Mouse (Mus musculus) yolk sac, embryonic 10.5 days (tissue): ENCODE results near the gene Slc44a5.
"Not testable (repeated sequence)": the region's sequence is repeated elsewhere in the genome, so short reads cannot be mapped to it uniquely, and the experiment has no call there.

Experiments used
- DNase-seq: peaks from one replicate; pipeline ENCODE4 v3.0.0-alpha.2; 2017; ENCODE audit warnings: low spot score

The Slc44a5 gene

DNA sequence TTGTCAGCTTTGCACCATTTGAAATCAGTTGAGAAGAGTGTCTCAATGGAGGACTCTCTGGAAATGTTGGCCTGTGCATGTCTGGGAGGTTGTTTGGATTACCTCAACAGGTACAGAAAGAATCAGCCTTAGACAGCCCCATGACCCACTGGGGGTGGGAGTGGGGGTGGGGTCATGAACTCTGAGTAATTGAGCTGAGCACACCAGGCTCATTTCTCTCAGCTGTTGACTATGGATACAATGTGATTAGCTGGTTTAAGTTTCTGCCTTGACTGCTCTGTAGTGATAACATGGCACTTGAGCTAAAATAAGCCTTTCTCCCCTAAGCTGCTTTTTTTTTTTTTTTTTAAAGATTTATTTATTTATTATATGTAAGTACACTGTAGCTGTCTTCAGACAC, 242.5 kb downstream of the Slc44a5 start:
- DNase-seq = no peak

DNA sequence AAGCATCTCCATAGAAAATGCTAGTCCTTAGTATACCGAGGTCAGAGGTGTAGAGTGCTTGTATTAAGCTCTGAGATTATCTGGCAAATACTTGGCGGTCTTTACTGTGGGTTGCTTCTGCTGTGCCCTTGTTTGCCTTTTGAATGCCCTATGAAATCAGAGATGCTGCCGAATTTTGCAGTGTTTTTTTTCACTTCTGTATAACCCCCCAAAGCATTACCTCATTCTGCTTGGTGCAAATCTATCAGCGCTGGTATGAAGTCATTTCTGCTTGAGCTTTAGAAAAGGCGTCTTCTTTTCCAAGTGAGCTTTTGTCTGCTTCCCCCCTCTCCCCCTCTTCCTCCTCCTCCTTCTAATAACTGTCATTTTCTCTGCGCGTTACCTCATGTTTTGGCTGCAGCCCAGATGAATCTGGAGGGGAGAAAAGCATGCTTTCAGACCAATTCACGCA, 248.9 kb downstream of the Slc44a5 start:
- no peak for DNase-seq

DNA sequence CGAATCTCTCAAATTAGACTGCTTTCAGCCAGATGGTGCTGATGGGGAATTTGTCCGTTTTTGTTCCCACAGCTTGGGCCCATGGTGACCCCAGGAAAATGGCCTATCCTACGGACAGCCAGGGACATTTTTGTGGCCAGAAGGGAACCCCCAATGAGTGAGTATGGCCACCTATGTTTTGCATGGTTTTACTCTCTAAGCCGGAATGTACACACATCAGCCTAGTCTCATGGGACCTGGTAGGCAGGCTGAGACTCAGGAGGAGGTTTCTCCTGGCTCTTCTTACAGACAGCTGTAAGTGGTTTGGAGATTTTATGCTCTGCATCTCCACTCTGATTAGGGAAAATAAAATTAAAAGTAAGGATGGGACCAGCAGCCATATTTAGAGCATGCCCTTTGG, 249.5 kb downstream of the Slc44a5 start:
- DNase-seq = no peak

DNA sequence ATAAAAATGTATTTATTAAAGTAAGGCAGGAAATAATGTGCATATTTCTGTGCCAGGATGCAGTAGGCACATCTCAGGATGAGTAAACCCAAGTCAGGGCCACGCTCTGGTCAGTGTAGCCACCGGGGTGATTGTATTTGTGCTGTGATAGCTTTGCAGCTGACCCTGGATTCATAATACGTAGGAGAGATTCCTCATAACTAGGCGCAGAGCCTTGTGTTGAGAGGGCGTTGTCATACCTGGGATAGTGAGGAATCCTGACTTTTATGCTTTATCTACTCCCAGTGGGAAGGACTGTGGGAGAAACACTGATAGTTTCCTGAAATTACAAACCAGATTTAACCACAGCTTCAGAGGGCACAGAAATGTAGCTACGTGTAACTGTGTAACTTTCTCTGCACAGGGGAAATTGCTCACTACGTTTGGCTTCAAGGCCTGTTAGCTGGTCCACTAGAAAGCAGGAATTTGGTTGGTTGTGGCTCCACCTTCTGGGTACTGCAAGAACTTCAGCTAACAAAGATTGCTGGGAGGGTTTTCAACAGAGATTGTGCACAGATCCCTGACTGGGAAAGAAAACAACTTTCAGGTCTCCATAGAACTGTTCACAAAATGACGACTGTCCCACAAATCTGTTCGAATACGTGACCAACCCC, 253.0 kb downstream of the Slc44a5 start:
- DNase-seq = peak; percentile 47

DNA sequence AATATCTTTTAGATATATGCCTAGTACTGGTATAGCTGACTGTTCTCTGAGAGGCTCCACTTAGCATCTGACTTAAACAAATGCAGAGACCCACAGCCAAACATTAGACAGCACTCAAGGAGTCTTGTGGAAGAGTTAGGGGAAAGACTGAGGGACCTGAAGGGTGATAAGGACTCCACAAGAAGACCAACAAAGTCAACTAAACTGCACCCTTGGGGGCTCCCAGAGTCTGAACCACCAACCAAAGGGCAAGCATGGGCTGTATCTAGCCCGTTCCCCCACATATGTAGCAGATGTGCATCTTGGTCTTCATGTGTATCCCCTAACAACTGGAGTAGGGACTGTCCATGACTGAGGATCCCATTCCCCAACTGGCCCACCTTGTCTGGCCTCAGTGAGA, 271.7 kb downstream of the Slc44a5 start:
- no peak for DNase-seq

DNA sequence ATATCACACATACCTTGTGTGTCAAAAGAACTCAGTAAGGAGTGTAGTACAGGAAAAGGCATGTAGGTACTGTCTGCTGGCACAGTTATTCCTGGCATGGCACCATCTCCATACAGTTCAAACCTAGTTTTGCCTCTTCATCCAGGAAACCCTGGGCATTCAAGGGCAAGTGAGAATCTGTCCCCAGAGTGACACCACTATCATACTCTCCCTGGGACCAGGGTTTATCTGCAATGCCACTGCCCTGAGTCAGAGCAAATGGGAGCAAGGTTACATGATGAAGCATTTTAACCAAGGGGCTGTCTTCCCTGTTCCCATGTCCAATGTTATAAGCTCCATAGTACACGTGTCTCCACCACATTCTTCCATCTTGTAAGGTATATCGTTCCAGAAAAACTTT, 278.2 kb downstream of the Slc44a5 start:
- no peak for DNase-seq

DNA sequence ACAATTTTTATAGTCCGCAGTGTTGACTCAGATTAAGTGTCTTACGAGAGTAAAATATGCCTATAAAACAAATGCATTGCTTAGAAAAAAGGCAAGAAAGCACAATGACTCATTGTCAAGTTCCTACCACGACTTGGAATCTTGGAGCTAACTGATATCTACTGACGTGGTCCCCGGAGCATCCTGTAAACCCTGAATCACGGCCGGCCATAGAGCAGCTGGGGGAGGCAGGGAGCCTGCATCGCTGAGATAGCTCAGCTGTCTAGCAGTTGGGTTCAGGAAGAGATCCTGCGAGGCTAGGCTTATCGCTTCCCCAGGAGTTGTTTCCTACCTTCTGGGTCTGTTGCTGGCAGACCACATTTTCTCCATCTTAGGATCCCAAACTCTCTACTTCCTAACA, 279.0 kb downstream of the Slc44a5 start:
- no peak for DNase-seq

DNA sequence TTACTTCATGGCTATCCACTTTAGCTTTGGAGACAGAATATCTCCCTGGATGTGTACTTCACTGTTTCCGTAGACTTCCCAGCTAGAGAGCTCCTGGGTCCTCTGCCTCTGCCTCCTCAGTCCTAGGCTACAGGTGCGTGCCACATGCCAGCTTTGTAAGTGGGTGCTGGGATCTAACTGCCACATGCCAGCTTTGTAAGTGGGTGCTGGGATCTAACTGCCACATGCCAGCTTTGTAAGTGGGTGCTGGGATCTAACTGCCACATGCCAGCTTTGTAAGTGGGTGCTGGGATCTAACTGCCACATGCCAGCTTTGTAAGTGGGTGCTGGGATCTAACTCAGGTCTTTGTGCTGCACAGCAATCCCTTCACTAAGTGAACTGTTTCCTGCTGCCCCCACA, 281.0 kb downstream of the Slc44a5 start:
- not testable (repeated sequence) for DNase-seq

DNA sequence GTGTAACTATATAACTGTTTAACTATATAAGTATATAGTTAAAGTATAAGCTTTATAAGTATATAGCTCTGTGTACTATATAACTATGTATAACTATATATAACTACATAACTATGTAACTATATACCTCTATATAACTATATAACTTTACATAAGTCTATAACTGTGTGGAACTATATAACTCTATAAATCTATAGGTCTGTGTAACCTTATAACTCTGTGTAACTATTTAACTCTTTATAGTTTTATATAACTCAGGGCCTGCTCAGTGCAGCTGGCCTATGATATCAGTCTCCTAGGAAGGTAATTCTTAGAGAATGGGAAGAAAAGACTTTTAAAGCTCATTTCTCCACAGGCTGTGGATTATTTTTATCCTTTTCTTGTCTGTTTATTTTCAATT, 284.1 kb downstream of the Slc44a5 start:
- no peak for DNase-seq

DNA sequence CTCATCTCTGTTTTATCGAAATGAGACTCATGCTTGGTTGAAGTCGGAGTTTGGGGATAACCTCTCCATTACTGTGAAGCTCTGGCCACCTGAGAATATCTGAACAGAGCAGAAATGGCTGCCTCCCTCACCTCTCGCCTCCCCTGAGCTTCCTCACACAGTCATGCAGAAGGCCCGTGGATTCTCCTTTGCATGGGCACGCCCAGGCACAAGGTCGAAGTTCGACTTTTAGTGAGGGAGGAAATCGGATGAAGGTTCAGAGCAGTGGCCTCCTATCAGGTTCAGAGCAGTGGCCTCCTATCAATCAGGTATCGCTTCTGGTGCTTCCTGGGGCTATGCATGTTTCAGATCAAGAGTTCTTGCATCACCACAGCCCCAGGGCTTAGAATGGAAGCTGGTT, 295.1 kb downstream of the Slc44a5 start:
- DNase-seq = no peak

DNA sequence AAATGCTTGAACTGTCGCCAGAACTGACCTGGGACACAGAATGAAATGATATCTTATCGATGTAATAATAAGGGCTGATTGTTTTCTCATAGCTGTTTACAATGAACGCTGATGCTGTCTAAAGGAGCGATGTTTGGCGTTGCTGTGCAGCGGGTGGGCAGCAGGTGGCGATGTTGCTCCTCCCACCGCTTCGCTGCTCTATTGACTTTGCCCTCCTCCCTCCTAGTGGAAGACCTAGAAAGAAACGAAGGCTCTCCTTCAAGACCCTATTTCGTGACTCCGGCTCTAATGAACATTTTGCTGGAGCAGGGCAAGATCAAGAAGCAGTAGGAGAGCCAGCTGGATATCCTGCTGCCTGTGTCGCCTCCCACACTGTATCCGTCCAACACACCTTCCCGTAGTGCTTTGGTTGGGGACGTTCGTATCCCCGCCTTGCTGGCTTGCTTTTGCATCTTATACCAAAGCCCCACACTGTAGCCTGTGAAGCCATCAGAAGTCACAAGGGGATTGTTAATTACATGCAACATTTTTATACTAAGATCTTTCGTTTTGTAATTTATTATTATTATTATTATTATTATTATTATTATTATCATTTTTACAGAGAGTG, 296.6 kb downstream of the Slc44a5 start:
- DNase-seq = peak; percentile 50

DNA sequence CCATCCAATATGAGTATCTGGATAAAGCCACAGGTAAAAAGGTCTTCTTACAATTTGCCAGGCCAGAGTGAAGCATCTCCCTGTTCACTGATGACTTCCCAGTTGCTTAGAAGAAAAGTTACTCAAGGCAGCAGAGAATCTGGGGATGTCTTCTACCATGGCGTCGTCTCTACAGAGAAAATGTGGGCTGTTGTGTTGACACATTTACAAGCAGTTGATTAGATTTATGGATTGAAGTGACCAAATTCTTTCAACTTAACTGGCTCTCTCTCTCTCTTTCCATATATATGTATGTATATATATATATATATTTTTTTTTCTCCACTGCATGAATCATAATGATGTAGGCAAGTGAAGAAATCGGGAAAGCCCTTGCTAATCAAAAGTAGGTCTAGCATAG, 301.4 kb downstream of the Slc44a5 start:
- no peak for DNase-seq

DNA sequence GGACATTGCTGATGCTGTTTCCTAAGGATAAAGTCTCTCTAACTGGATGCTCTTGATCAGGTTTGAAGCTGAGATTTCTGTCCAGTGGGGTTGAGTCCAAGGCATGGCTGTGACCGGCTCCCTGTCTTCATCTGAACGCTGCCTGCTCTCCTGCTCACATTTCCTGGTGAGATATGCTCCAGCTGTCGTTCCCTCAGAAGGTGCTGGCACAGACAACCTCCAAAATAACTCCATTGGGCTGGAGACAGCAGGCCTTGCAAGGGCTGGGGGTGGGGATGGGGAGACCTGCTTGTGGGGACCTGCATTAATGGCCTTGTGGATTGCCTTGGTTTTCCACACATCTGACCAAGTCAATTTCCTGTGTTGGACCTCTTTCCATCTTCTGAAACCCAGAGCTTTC, 311.0 kb downstream of the Slc44a5 start:
- DNase-seq = no peak

DNA sequence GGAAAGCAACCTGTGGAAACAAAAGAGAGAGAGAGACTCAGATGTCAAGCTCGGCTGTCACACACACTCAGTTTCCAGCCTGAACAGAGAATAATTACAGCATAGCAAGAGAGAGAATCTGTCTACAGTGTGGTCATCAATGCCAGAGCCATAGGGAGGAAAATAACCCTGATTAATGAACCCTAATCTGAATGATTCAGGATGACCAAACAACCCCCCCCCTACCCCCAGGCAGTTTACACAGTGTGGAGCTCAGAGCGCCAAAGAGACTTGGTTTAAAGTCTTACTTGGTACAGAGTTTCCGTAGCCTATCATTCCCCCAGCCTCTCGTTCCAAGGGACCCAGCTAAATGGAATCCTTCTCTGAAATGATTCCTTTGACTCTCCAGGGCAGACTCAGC, 312.1 kb downstream of the Slc44a5 start:
- DNase-seq = no peak

DNA sequence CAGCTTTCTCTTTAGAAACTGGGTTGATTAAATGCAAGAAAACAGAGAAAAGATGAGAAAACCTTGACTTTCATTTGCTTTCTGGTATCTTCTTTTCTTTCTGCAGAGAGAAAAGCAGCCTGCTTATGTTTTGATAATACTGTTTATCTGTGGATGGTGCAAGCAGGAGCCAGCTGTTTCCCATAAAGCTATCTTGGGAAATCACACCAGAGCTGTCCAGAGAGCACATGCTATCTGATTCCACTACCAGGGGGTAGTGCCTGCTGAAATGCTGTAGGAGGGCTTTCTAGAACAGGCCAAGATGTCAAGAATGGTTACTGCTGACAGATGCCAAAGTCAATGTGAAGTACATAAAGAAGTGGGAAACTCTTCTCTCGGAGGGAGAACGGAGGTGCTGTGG, 314.0 kb downstream of the Slc44a5 start:
- no peak for DNase-seq

DNA sequence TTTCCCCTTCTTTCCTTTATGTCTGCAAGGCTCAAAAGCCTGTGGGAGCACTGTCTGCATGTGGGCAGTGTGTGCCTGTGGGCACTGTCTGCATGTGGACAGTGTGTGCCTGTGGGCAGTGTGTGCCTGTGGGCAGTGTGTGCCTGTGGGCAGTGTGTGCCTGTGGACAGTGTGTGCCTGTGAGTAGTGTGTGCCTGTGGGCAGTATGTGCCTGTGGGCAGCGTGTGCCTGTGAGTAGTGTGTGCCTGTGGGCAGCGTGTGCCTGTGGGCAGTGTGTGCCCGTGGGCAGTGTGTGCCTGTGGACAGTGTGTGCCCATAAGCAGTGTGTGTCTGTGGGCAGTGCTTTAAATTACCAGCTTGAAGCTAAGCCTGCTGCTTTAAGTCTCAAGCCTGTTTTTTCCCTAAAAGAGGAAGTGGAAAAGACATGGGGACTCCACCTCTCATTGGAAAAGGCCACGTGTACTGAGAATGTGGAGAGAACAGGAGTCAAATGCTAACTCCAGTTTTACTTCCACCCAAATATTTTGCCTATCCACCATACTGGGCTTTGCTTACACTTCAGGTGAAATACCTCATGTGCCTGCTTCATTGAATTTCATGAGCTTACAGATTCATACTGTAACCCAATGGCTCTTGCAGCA, 315.3 kb downstream of the Slc44a5 start:
- no peak for DNase-seq

DNA sequence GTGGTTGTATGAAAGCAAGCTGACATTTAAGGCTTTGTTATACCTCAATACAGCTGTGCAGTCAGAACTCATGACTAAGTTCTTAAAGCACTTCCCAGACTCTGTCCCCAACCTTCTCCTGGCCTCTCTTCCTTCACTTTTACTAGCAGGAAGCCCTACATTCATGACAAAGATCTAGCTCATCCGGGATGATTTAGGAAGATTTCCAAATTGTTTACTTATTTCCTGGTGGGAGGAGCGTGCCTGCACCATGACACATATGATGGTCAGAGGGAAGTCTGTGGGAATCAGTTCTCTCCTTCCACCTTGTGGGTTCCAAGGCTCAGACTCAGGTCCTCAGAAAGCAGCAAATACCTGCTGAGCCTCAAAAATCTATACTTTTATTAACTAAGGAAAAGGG, 317.1 kb downstream of the Slc44a5 start:
- no peak for DNase-seq

DNA sequence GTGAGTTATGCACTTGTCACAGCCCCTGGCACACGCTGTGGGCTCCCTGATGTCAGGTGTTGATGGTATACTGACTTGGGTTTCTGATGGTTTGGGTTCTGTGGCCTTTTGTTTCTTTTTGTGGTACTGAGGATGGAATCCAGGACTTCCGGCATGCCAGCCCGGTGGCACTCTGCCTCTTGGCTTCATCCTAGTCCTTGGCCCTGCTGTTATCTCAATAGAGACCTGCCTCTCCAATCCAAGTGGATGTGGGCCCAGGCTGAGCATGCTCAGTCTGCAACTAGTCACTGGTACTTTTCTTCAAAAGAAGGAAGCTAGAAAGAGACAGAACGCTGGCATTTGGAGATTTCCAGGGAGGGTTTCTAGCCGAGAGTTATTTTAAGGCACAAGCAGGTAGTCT, 318.9 kb downstream of the Slc44a5 start:
- no peak for DNase-seq

DNA sequence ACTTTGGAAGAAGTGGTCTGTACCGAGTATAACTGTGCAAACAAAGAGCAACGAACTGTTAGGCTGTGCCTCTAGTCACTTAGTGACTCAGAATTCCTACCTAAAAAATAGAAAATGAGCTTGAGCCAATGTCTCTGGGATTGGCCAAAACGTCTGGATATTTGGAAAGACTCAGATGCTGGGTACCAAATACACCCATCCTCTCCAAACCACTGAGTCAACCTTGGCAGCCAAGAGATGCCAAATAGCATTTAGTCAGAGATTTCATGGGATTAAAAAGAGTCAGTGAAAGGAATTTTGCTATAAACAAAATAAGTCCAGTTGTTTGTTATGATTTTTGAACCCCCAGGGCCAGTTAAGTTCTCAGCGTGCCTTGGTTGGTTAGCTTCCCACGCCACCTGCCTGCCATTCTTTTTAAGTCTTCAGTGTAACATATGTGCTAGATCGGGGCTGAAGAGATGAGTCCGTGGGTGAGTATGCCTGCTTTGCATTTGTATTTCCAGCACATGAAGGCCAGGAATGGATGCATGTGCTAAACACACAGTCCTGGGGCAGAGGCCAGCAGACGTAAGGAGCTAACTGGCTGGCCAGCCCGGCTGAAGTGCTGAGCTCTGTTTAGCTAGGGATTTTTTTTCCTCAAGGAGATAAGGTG, 320.7 kb downstream of the Slc44a5 start:
- peak; percentile 7 for DNase-seq

DNA sequence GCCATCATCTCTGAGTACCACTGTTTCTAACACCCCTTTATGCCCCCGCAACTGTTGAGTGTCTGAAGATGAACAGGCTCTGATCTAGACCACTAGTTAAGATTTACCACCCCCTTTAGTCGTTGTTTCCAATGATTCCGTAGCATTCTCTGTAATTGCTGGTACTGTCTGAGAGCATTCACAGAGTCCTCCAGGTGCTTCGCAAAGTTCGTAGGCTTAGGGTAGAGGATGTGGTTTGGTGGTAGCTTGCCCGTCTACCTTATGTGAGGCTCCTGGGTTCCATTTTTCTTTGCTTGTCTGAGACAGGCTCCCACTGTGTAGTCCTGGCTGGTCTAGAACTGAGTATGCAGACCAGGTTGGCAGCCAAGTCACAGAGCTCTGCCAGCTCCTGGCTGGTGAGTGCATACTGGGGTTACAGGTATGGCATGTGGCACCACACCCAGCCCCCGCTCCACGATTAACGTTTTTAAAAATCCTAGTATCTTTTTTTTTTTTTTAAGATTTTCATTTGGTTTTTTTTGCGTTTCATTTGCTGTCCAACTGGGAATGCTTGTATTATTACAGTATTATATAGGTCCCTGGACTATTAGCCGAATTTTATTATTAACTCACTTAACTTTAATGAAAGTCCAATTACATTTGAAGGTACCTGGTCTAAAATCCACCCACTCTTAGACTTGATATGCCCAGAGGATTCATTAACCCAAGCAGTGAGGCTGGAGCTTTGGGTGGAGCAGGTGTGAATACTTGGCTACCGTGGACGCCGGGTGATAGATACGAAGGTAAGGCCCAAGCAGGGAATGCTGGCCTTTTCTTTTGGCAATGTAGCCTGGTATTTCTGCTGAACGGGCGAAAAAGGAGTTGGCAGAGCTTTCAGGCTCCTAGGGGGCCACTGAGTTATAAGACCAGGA, 321.9 kb downstream of the Slc44a5 start:
- no peak for DNase-seq

DNA sequence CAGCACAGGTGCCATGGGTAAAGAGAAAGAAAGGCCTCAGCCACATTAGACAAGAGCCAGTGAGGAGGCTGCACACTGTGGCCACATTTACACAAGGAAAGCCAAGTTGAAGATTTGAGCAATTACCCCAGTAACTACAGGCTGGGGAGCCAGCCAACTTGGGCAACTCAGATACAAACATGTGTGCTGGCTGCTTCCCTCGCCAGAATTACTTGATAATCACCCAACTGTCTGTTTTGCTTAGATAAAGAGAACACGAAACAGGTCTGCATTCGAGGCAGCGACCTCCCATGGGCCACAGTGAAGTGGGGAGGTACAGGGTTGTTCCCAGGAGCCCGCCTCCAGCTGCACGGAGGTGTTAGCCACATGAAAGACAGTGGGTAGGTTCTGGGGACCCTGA, 324.3 kb downstream of the Slc44a5 start:
- no peak for DNase-seq

DNA sequence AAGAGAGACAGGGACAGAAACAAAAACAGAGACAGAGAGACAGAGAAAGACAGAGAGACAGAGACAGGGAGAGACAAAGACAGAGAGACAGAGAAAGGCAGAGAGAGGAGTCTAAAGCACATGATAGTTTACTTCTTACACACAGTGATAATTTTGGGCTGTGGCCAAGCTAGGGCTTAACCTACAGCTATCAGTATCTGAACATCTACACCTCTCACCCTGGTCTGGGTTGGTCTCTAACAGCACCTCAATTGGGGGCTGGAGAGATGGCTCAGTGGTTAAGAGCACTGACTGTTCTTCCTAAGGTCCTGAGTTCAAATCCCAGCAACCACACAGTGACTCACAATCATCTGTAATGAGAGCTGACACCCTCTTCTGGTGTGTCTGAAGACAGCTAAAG, 325.3 kb downstream of the Slc44a5 start:
- no peak for DNase-seq
